14 mouse cellular contexts compared by ENCODE assay signal in the genomic region with DNA sequence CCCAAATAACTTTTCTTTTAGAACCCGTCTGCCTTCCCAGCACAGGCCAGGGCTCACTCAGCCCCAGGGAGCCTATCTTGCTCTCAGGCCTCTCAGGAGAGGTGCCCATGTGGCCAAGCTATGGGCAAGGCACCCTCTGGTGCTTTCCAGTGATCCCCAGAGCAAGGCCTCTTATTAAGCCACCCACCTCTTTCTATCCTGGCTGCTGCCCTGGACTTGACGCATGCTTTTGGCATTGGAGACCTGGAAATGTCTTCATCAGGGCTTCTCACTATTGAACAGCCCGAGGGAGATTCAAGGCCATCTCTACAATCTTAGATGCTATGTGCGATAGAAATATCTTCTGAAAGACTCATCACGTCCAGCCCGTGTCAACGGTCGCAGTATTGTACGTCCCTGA.
DNase-seq lines count a peak whose midpoint lies in the region; ATAC-seq and TF ChIP-seq lines count a peak whose summit lies in the region.
"Had no signal": no experiment of that assay in that cellular context is flagged by ENCODE, and none has a peak within 500 bp of the region (broad histone marks: within the 10 kb centered on the region; RNA-seq: fewer than 3 reads in every experiment).

No protein-coding gene starts in this region.

- H3K27ac ChIP-seq in heart, embryonic 10.5 days, result peak overlapping the region; percentile 84
- peak overlapping the region; percentile 34 for H3K27ac ChIP-seq in embryonic facial prominence, embryonic 13.5 days
- H3K27ac ChIP-seq in intestine, embryonic 14.5 days (ENCODE audit: low read depth), result peak overlapping the region; percentile 6; the same call in 1 of the 2 replicates
- no peak overlapping the region for H3K27ac ChIP-seq in midbrain, postnatal 0 days (ENCODE audit: low read depth, low read length)
- H3K27ac ChIP-seq: kidney, postnatal 0 days; limb, embryonic 13.5 days; midbrain, embryonic 13.5 days had no signal

- intact Hi-C loops in heart, postnatal 36 days (cut with DNase I), result no loop called here

- H3K4me1 ChIP-seq in heart, embryonic 10.5 days, result peaks cover 66% of the 10 kb centered on the region
- H3K4me1 ChIP-seq in embryonic facial prominence, embryonic 13.5 days, result peaks cover 21% of the 10 kb centered on the region
- H3K4me1 ChIP-seq in intestine, embryonic 14.5 days (replicated peaks; ENCODE audit: control insufficient read depth, insufficient read depth, low read length), result peaks cover 23% of the 10 kb centered on the region
- H3K4me1 ChIP-seq in midbrain, postnatal 0 days (ENCODE audit: insufficient read depth, low read length), result no peaks in the 10 kb centered on the region
- H3K4me1 ChIP-seq: midbrain, embryonic 13.5 days had no signal

- no peak overlapping the region for H3K9ac ChIP-seq in embryonic facial prominence, embryonic 13.5 days
- H3K9ac ChIP-seq in intestine, embryonic 14.5 days (ENCODE audit: low read length), result no peak overlapping the region
- H3K9ac ChIP-seq in midbrain, postnatal 0 days (replicated peaks; ENCODE audit: low read length, poor library complexity, severe bottlenecking), result no peak overlapping the region
- H3K9ac ChIP-seq: forebrain, postnatal 0 days; limb, embryonic 13.5 days; midbrain, embryonic 13.5 days had no signal

- no peak for DNase-seq in heart, embryonic 10.5 days (ENCODE audit: low spot score)
- no peak for DNase-seq in heart, postnatal 36 days
- peak; percentile 98 for DNase-seq in 3T3-L1 (ENCODE audit: low read depth, low spot score)
- DNase-seq in intestine, embryonic 14.5 days (ENCODE audit: low spot score), result no peak
- no peak for DNase-seq in cerebellum, postnatal 36 days
- no peak for DNase-seq in midbrain, postnatal 0 days (ENCODE audit: low spot score)
- DNase-seq in lung, adult 18-20 months, result no peak
- DNase-seq: cerebellum, adult 18-20 months; forebrain, postnatal 0 days; layer of hippocampus, postnatal 36 days had no signal

- H3K27me3 ChIP-seq in heart, embryonic 10.5 days (ENCODE audit: insufficient read depth, poor library complexity, severe bottlenecking), result no peaks in the 10 kb centered on the region
- H3K27me3 ChIP-seq in embryonic facial prominence, embryonic 13.5 days, result no peaks in the 10 kb centered on the region
- H3K27me3 ChIP-seq in intestine, embryonic 14.5 days (replicated peaks; ENCODE audit: control insufficient read depth, insufficient read depth, low read length), result no peaks in the 10 kb centered on the region
- H3K27me3 ChIP-seq in midbrain, postnatal 0 days (ENCODE audit: insufficient read depth, low read length), result no peaks in the 10 kb centered on the region
- H3K27me3 ChIP-seq: limb, embryonic 13.5 days; midbrain, embryonic 13.5 days had no signal

- TF ChIP-seq CTCF in midbrain, postnatal 0 days (IDR thresholded peaks at IDR 0.05), result no peak

- H3K9me3 ChIP-seq in heart, embryonic 10.5 days, result no peaks in the 10 kb centered on the region
- no peaks in the 10 kb centered on the region for H3K9me3 ChIP-seq in embryonic facial prominence, embryonic 13.5 days
- H3K9me3 ChIP-seq in intestine, embryonic 14.5 days (ENCODE audit: control insufficient read depth, low read length), result no peaks in the 10 kb centered on the region
- H3K9me3 ChIP-seq in midbrain, postnatal 0 days (ENCODE audit: low read length), result no peaks in the 10 kb centered on the region
- H3K9me3 ChIP-seq: limb, embryonic 13.5 days; midbrain, embryonic 13.5 days had no signal

- H3K36me3 ChIP-seq in heart, embryonic 10.5 days, result peaks cover 20% of the 10 kb centered on the region
- no peaks in the 10 kb centered on the region for H3K36me3 ChIP-seq in embryonic facial prominence, embryonic 13.5 days
- no peaks in the 10 kb centered on the region for H3K36me3 ChIP-seq in intestine, embryonic 14.5 days (ENCODE audit: control insufficient read depth, insufficient read depth, low read length)
- no peaks in the 10 kb centered on the region for H3K36me3 ChIP-seq in midbrain, postnatal 0 days (ENCODE audit: insufficient read depth, low read length)
- H3K36me3 ChIP-seq: limb, embryonic 13.5 days; midbrain, embryonic 13.5 days had no signal

- ATAC-seq in embryonic facial prominence, embryonic 13.5 days (ENCODE audit: insufficient number of reproducible peaks, insufficient read depth, low FRiP score, low TSS enrichment, low read depth), result no peak
- ATAC-seq in intestine, embryonic 14.5 days (replicated peaks; ENCODE audit: low FRiP score, low TSS enrichment, low read depth), result no peak
- no peak for ATAC-seq in midbrain, postnatal 0 days (ENCODE audit: low FRiP score)
- ATAC-seq: forebrain, postnatal 0 days; midbrain, embryonic 13.5 days had no signal

- H3K4me3 ChIP-seq in heart, embryonic 10.5 days, result no peak overlapping the region
- H3K4me3 ChIP-seq in embryonic facial prominence, embryonic 13.5 days, result no peak overlapping the region
- no peak overlapping the region for H3K4me3 ChIP-seq in intestine, embryonic 14.5 days (ENCODE audit: low read depth, low read length)
- H3K4me3 ChIP-seq in midbrain, postnatal 0 days (ENCODE audit: low read depth, low read length), result no peak overlapping the region
- H3K4me3 ChIP-seq: limb, embryonic 13.5 days; midbrain, embryonic 13.5 days had no signal

- H3K4me2 ChIP-seq in embryonic facial prominence, embryonic 13.5 days, result no peak overlapping the region
- H3K4me2 ChIP-seq in intestine, embryonic 14.5 days (ENCODE audit: low read length), result no peak overlapping the region
- H3K4me2 ChIP-seq in midbrain, postnatal 0 days (ENCODE audit: low read depth, low read length, poor library complexity, severe bottlenecking), result no peak overlapping the region
- H3K4me2 ChIP-seq: limb, embryonic 13.5 days; midbrain, embryonic 13.5 days had no signal

- 74% methylated on average over 9 of the region's 9 CpGs for WGBS in heart, embryonic 10.5 days
- 71% methylated on average over 9 of the region's 9 CpGs for WGBS in embryonic facial prominence, embryonic 13.5 days
- 84% methylated on average over 9 of the region's 9 CpGs for WGBS in intestine, embryonic 14.5 days
- 83% methylated on average over 9 of the region's 9 CpGs for WGBS in midbrain, postnatal 0 days
